Mouse (Mus musculus) hindbrain, postnatal 0 days (tissue): Measurements from ENCODE around the gene Sec14l1. TPM values are rescaled to one million over a fixed set of nuclear protein-coding genes. Genes with fewer than 3 reads are reported as not detected.
"Not testable (repeated sequence)": the region's sequence is repeated elsewhere in the genome, so short reads cannot be mapped to it uniquely, and the experiment has no call there.

ENCODE experiments used
- ATAC-seq: fragments of 200-750 bp; cut with Nextera tagmentation; 2 replicates; pipeline ENCODE4 v1.8.0; 2017; ENCODE audit warnings: mild to moderate bottlenecking, moderate TSS enrichment, moderate library complexity
- DNase-seq: peaks from one replicate; pipeline ENCODE4 v3.0.0-alpha.2; 2015; ENCODE audit warnings: low spot score
- H3K27ac ChIP-seq: fragments of 300-500 bp; sonication (generic); 2 replicates; pipeline ENCODE4 v1.5.1; 2014; ENCODE audit warnings: mild to moderate bottlenecking
- H3K27me3 ChIP-seq: fragments of 300-500 bp; sonication (generic); 2 replicates; pipeline ENCODE4 v1.6.1; 2014; ENCODE audit warnings: low read length, mixed read lengths; ENCODE audit not compliant: insufficient read depth
- H3K36me3 ChIP-seq: fragments of 300-500 bp; sonication (generic); 2 replicates; pipeline ENCODE4 v1.6.1; 2014; ENCODE audit warnings: low read length, mixed read lengths; ENCODE audit not compliant: insufficient read depth
- H3K4me1 ChIP-seq: fragments of 300-500 bp; sonication (generic); 2 replicates; pipeline ENCODE4 v1.6.1; 2014; ENCODE audit warnings: antibody characterized with exemption, low read length, mixed read lengths; ENCODE audit not compliant: insufficient read depth
- H3K4me2 ChIP-seq: fragments of 300-500 bp; sonication (generic); 2 replicates; pipeline ENCODE4 v1.6.1; 2014; ENCODE audit warnings: low read depth, mild to moderate bottlenecking, low read length, moderate library complexity, mixed read lengths
- H3K4me3 ChIP-seq: fragments of 300-500 bp; sonication (generic); 2 replicates; pipeline ENCODE4 v1.5.1; 2014; ENCODE audit warnings: low read length
- H3K9ac ChIP-seq: fragments of 300-500 bp; sonication (generic); replicated peaks from 2 replicates; pipeline ENCODE4 v1.6.1; 2014; ENCODE audit warnings: mild to moderate bottlenecking, low read length, moderate library complexity, mixed read lengths
- H3K9me3 ChIP-seq: fragments of 300-500 bp; sonication (generic); 2 replicates; pipeline ENCODE4 v1.6.1; 2016; ENCODE audit warnings: low read length, mixed read lengths
- CTCF ChIP-seq: IDR thresholded peaks from 2 replicates; pipeline ENCODE4 v1.5.1; 2016; ENCODE audit warnings: antibody characterized with exemption, control low read depth, low read depth
- WGBS: fragments of 180-500 bp; shearing (Covaris S2); extraction: QIAGEN DNeasy Blood & Tissue Kit; methylation state at CpG from one replicate; pipeline ENCODE4 v1.1.7; 2014; 5-methylcytosine and 5-hydroxymethylcytosine counted together
- polyA plus RNA-seq: library from polyadenylated mRNA; unstranded; fragments of >200 nt; fragmentation: Nextera tagmentation; extraction: Ambion mirVana; gene quantifications from 2 replicates; pipeline ENCODE4 v1.2.1, GENCODE M21; 2015
- total RNA-seq: library from RNA; depleted of rRNA; stranded (reverse); fragments of >200 nt; gene quantifications from 2 replicates; pipeline ENCODE4 v1.2.3, GENCODE M21; 2014

Gene Sec14l1
- total and polyA plus RNA-seq, 2 experiments from 2014 or later: 47.0 to 74.1 TPM

DNA sequence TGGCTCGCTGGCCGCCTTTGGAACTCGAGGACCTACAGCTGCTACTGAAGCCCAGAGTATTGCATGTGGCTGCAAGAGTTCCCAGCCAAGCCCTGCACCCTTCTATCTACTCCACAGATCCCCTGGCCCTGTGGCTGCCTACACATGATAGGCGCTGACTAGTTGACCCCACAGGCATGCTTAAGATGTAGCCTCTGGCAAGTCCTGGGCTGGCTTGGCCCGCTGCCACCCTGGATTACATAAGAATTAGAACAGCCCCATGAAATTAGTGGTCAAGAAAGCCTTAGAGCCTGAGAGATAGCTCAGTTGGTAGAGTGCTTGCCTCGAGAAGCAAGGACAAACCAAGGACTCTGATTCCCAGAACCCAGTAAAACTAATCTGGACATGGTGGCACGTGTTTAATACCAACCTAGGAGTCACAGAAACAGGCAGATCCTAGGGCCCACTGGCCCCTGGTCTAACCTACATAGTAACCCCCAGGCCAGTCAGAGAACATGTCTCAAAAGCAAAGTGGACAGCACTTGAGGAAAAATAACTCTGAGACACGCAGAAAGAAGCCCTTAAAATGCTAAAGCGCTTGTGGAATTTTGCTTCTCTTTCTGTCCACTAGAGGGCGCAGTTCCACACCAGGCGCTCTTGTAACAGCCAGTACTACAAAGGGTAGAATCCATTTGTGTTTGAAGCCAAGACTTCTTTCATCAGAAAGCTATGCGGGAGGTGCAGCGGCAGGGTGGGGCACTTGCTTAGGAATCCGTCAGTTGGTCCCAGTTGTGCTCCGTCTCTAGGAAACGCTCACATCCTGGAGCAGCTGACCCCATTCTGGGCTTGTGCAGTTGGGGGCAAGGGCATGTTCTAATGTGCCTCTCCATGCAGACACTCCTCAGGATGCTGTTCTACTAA, 33.6 kb upstream of the Sec14l1 start:
- peak; percentile 94 for TF ChIP-seq CTCF
- H3K36me3 ChIP-seq: peaks cover 24% of the 10 kb centered on the region
- no peaks in the 10 kb centered on the region for H3K9me3 ChIP-seq
- H3K27me3 ChIP-seq: no peaks in the 10 kb centered on the region
- WGBS: 22% methylated on average over 16 of the region's 16 CpGs
- ATAC-seq: peak; percentile 79
- peak overlapping the region; percentile 25; the same call in 1 of the 2 replicates for H3K4me2 ChIP-seq
- H3K4me1 ChIP-seq: peaks cover 9% of the 10 kb centered on the region; the same call in 1 of the 2 replicates
- H3K9ac ChIP-seq: no peak overlapping the region
- peak; percentile 91 for DNase-seq
- peak overlapping the region; percentile 51; the same call in 1 of the 2 replicates for H3K27ac ChIP-seq
- H3K4me3 ChIP-seq: no peak overlapping the region

DNA sequence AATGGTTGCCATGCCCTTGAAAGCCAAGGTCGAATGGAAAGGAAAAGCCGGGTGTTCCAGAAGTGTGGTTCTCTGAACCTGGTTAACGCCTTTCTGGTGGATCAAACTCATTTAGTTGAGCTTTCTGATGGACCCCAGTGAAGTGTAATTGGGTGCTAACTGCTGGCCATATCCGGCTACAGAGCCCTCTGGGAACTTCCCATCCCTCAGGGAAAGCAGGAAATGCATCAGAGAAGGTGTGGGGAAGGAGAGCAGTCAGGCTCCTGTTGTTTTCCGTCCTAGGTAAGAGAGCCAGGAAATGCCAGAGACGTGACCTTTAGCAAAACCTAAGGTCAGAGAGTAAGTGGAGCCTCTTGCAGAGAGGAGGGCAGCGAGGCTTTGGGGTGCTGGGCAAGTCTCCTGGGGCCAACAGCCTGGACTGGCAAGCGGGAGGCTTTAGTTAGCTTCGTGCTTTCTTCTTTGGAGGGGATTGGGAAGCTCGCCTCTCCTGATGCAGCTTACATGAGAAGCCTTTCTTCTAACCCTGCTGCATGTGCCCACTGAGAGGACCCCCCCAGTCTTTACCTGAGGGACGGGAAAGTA, 32.5 kb upstream of the Sec14l1 start:
- H3K27ac ChIP-seq: peak overlapping the region; percentile 51; the same call in 1 of the 2 replicates
- WGBS: 80% methylated on average over 11 of the region's 11 CpGs

DNA sequence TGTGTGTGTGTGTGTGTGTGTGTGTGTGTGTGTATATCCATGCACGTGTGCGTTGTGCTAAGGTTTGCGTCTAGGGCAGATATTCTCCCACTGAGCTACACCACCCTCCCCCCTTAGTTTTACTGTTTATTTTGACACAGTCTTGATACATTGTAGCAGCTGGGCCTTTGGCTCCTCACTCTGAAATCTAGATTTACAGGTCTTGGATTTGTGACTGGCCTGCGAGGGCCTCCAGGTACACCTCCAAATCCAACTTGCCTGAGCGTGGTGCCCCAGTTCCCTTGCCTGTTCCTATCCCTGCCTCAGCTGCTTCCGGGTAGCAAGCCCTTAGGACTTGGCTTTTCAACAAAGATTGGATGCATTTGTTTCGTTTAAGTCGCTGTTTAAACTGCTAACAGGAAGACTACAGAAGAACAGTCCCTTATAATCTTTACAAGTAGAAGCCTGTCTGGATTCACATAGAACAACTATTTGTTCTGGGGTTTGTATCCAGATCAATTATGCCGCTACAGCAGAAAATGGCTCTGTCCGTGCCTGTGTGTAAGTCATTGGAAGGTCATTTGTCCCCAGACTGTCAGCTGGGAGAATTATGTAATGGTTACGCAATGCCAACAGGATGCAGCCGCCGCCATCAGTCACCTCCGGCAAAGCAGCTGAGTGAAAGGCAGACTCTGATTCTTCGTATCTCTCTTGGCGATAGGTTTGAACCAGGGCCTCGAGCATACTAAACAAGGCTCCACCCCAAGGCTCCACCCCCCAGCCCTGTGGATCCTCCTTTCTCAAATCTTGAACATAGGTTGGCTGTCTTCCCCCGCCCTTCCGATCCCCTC, 31.7 kb upstream of the Sec14l1 start:
- Histone ChIP-seq H3K27ac (no peak overlapping the region), H3K36me3 (peaks cover 24% of the 10 kb centered on the region)
- 85% methylated on average over 19 of the region's 19 CpGs for WGBS

More for the DNA sequence above, 32.5 kb upstream of the Sec14l1 start:
- H3K4me1 ChIP-seq: peaks cover 5% of the 10 kb centered on the region; the same call in 1 of the 2 replicates
- H3K27me3 ChIP-seq: no peaks in the 10 kb centered on the region
- H3K36me3 ChIP-seq: peaks cover 24% of the 10 kb centered on the region
- no peak for DNase-seq
- H3K9ac ChIP-seq: no peak overlapping the region
- ATAC-seq: no peak
- H3K9me3 ChIP-seq: no peaks in the 10 kb centered on the region
- no peak overlapping the region for H3K4me2 ChIP-seq
- H3K4me3 ChIP-seq: no peak overlapping the region
- TF ChIP-seq CTCF: no peak

GRCm38 (mm10) chr11:117083882-117084260, 31.1 kb upstream of the Sec14l1 start:
- DNase-seq: not testable (repeated sequence)
- WGBS: 80% methylated on average over 3 of the region's 3 CpGs

More for the DNA sequence above, 31.7 kb upstream of the Sec14l1 start:
- Histone ChIP-seq H3K4me2 (no peak overlapping the region), H3K9ac (no peak overlapping the region), H3K27me3 (no peaks in the 10 kb centered on the region), H3K4me1 (no peaks in the 10 kb centered on the region), H3K4me3 (no peak overlapping the region), H3K9me3 (no peaks in the 10 kb centered on the region)
- DNase-seq (no peak), ATAC-seq (no peak)
- TF ChIP-seq CTCF: no peak

DNA sequence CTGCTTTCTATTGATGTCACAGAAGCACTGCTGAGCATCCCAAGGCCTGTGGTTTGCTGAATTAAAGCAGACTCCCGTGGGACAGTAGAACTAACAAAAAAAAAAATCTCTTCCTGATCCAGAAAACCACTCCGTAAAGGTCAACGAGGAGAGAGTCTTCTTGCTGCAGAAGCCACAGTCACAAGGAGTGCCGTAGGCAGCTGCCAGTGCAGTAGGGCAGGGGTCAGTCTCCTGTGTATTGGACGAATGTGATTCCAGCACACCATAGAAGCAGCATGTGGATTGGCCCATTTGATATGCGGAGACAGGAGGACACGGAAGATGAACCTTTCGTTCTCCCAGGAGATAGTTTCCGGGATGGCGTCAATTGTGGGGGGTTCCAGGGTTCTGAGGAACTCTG, 28.8 kb upstream of the Sec14l1 start:
- no peak for ATAC-seq
- Histone ChIP-seq H3K27me3 (no peaks in the 10 kb centered on the region), H3K4me2 (no peak overlapping the region), H3K36me3 (no peaks in the 10 kb centered on the region), H3K4me1 (no peaks in the 10 kb centered on the region), H3K27ac (no peak overlapping the region), H3K9ac (no peak overlapping the region), H3K9me3 (no peaks in the 10 kb centered on the region), H3K4me3 (no peak overlapping the region)
- WGBS: 82% methylated on average over 10 of the region's 10 CpGs
- DNase-seq: no peak
- TF ChIP-seq CTCF: no peak

More at GRCm38 (mm10) chr11:117083882-117084260, 31.1 kb upstream of the Sec14l1 start:
- H3K4me3 ChIP-seq, H3K9ac ChIP-seq, H3K4me1 ChIP-seq, ATAC-seq, H3K27me3 ChIP-seq, H3K4me2 ChIP-seq, H3K9me3 ChIP-seq, H3K27ac ChIP-seq: not testable (repeated sequence)
- H3K36me3 ChIP-seq: peaks cover 19% of the 10 kb centered on the region

DNA sequence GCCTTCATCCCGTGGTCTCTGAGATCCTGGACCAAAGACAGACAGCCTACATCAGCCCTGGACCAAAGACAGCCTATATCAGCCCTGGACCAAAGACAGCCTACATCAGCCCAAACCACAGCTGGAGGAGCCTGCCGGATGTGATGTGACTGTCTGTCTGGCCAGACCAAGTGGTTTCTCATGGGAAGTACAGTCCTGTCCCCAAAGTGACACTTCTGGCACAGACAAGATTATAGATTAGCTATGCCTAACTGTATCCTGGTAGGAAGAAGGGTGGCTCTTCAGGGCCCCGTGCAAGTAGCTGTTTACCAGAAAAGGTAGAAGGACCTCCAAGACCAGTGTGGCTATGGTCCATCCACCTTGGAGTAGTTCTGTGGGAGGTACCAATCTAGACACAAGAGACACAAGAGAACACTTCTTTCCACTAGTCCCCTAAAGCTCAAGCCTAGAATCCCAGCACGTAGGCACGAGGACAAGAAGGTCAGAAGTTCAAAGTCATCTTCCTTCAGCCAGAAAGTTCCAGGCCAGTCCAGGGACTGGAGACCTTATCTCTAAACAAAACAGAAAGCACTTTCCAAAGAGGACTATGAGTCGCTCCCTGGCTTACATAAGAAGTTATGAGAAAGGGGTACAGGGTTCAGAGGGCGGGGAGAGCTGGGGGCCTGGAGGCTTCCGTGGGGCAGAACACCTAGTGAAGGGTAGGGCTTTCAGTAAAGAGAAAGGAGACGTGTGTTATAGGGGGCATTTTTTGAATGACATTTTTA, 27.8 kb upstream of the Sec14l1 start:
- no peaks in the 10 kb centered on the region for H3K27me3 ChIP-seq
- no peaks in the 10 kb centered on the region for H3K9me3 ChIP-seq
- 87% methylated on average over 9 of the region's 9 CpGs for WGBS
- no peak overlapping the region for H3K9ac ChIP-seq
- no peak overlapping the region for H3K27ac ChIP-seq
- peaks cover 4% of the 10 kb centered on the region; the same call in 1 of the 2 replicates for H3K4me1 ChIP-seq
- DNase-seq (no peak), ATAC-seq (no peak)
- no peak overlapping the region for H3K4me2 ChIP-seq
- no peak for TF ChIP-seq CTCF
- no peaks in the 10 kb centered on the region for H3K36me3 ChIP-seq
- no peak overlapping the region for H3K4me3 ChIP-seq
